In the genomic region with DNA sequence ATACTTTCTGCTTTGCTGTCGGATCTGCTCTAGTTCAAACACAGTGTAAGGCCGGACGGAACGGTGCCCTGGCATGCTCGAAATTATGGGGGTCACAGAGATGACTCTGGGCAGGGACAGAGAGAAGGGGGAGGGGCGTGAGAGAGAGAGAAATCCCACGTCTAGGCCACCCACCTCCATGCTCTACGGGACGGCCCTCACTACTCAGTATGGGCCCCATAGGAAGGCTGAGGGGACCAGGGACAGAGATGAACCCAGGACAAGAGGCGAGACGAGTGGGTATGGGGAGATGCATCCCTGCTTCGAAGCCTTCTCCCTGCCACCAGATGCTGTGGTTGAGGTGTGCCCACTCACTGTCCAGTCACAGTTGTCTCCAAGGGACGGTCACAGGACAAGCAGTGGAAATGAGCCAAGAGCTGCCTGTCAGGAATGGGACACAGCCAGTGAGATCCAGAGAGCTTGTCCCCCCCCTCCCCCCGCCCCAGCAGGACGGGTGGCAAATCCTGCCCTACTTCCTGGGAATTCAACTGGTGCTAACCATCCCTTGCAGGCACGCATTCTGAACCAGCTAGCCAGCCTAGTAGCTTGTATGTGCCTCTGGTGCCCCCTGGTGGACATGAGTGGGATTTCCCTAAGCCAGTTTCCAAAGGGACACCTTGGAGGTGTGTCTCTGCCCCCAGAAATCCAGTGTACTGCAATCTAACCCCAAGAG, we compare ENCODE assay signal across 7 mouse cellular contexts. TPM values are rescaled to one million over a fixed set of nuclear protein-coding genes. Genes with fewer than 3 reads are reported as not detected.
A peak's percentile ranks its signal among the peaks of the same experiment; 100 is the strongest.
DNase-seq lines count a peak whose midpoint lies in the region; ATAC-seq lines count a peak whose summit lies in the region.

No protein-coding gene starts in this region.

- H3K4me3 ChIP-seq in embryonic facial prominence, embryonic 13.5 days: no peak overlapping the region
- no peak overlapping the region for H3K4me3 ChIP-seq in limb, embryonic 13.5 days
- H3K4me3 ChIP-seq in midbrain, embryonic 16.5 days (ENCODE audit: low read depth, low read length): no peak overlapping the region

- no peak overlapping the region for H3K27ac ChIP-seq in embryonic facial prominence, embryonic 13.5 days
- no peak overlapping the region for H3K27ac ChIP-seq in limb, embryonic 13.5 days
- H3K27ac ChIP-seq in midbrain, embryonic 16.5 days (ENCODE audit: low read length): no peak overlapping the region

- peak overlapping the region; percentile 43 for H3K4me2 ChIP-seq in embryonic facial prominence, embryonic 13.5 days
- H3K4me2 ChIP-seq in limb, embryonic 13.5 days (replicated peaks): peak overlapping the region; percentile 41
- no peak overlapping the region for H3K4me2 ChIP-seq in midbrain, embryonic 16.5 days (ENCODE audit: low read length)

- H3K36me3 ChIP-seq in embryonic facial prominence, embryonic 13.5 days: peaks cover under 1% of the 10 kb centered on the region
- no peaks in the 10 kb centered on the region for H3K36me3 ChIP-seq in limb, embryonic 13.5 days
- no peaks in the 10 kb centered on the region for H3K36me3 ChIP-seq in midbrain, embryonic 16.5 days (ENCODE audit: control insufficient read depth, insufficient read depth, low read length)

- H3K27me3 ChIP-seq in embryonic facial prominence, embryonic 13.5 days: peaks cover 25% of the 10 kb centered on the region
- H3K27me3 ChIP-seq in limb, embryonic 13.5 days: peaks cover 27% of the 10 kb centered on the region
- peaks cover 13% of the 10 kb centered on the region for H3K27me3 ChIP-seq in midbrain, embryonic 16.5 days (ENCODE audit: control insufficient read depth, insufficient read depth, low read depth, low read length)

- 22% methylated on average over 16 of the region's 16 CpGs for WGBS in embryonic facial prominence, embryonic 13.5 days
- 30% methylated on average over 16 of the region's 16 CpGs for WGBS in limb, embryonic 13.5 days
- WGBS in midbrain, embryonic 16.5 days: 30% methylated on average over 16 of the region's 16 CpGs

- peak overlapping the region; percentile 54; the same call in 1 of the 2 replicates for H3K9ac ChIP-seq in embryonic facial prominence, embryonic 13.5 days
- H3K9ac ChIP-seq in limb, embryonic 13.5 days: peak overlapping the region; percentile 25; the same call in 1 of the 2 replicates
- no peak overlapping the region for H3K9ac ChIP-seq in midbrain, embryonic 16.5 days (ENCODE audit: low read depth, low read length)

- 0 out of 2 replicates have a peak, but pooled peaks have one; percentile 46 for ATAC-seq in embryonic facial prominence, embryonic 13.5 days (ENCODE audit: insufficient number of reproducible peaks, insufficient read depth, low FRiP score, low TSS enrichment, low read depth)
- ATAC-seq in limb, embryonic 13.5 days (ENCODE audit: low FRiP score, low read depth): peak; percentile 72
- peak; percentile 52 for ATAC-seq in midbrain, embryonic 16.5 days

- DNase-seq in adrenal gland, postnatal 36 days: peak; percentile 94 to 95
- DNase-seq in heart, adult 9 months (ENCODE audit: low spot score in 2 of 2): peak; percentile 73 to 88
- peak; percentile 95 for DNase-seq in kidney, adult 9 months
- peak; percentile 95 to 97 for DNase-seq in spleen, postnatal 10 days (ENCODE audit: low spot score in 2 of 2)

- H3K9me3 ChIP-seq in embryonic facial prominence, embryonic 13.5 days: no peaks in the 10 kb centered on the region
- H3K9me3 ChIP-seq in limb, embryonic 13.5 days: peaks cover 7% of the 10 kb centered on the region; the same call in 1 of the 2 replicates
- peaks cover 3% of the 10 kb centered on the region for H3K9me3 ChIP-seq in midbrain, embryonic 16.5 days (replicated peaks; ENCODE audit: control insufficient read depth, low read length, poor library complexity, severe bottlenecking)

- H3K4me1 ChIP-seq in embryonic facial prominence, embryonic 13.5 days: peaks cover 9% of the 10 kb centered on the region
- peaks cover 16% of the 10 kb centered on the region for H3K4me1 ChIP-seq in limb, embryonic 13.5 days
- H3K4me1 ChIP-seq in midbrain, embryonic 16.5 days (ENCODE audit: control insufficient read depth, insufficient read depth, low read length): 0 out of 2 replicates have a peak, but pooled peaks cover 2% of the 10 kb centered on the region

RNA-seq across cellular contexts. Expression of a gene that starts 11.9 kb away (rescaled TPM):
- 10 to 100 TPM; 30.9 to 42.6 TPM for total RNA-seq in adrenal gland, postnatal 36 days (2021)
- polyA plus RNA-seq in embryonic facial prominence, embryonic 13.5 days (2015; fragmentation: Nextera tagmentation; extraction: Ambion mirVana): 26.4 and 35.2 TPM in 2 replicates
- 28.2 and 30.2 TPM in 2 replicates for polyA plus RNA-seq in limb, embryonic 13.5 days (2015; fragmentation: Nextera tagmentation; extraction: Ambion mirVana)
- 36.2 and 36.3 TPM in 2 replicates for polyA plus RNA-seq in midbrain, embryonic 16.5 days (2015; fragmentation: Nextera tagmentation; extraction: Ambion mirVana)

RNA-seq across cellular contexts. Expression of a gene that starts 20.3 kb away (rescaled TPM):
- total RNA-seq in adrenal gland, postnatal 36 days (2021): not detected
- polyA plus RNA-seq in embryonic facial prominence, embryonic 13.5 days (2015; fragmentation: Nextera tagmentation; extraction: Ambion mirVana): 0.19 and 0.55 TPM in 2 replicates
- polyA plus RNA-seq in limb, embryonic 13.5 days (2015; fragmentation: Nextera tagmentation; extraction: Ambion mirVana): 0.17 and 0.24 TPM in 2 replicates
- polyA plus RNA-seq in midbrain, embryonic 16.5 days (2015; fragmentation: Nextera tagmentation; extraction: Ambion mirVana): 0.08 TPM in 1 of 2 replicates, not detected in the other

RNA-seq across cellular contexts. Expression of a gene that starts 32.9 kb away (rescaled TPM):
- total RNA-seq in adrenal gland, postnatal 36 days (2021): 1 to 10 TPM; 8.1 TPM
- 10.2 and 16.5 TPM in 2 replicates for polyA plus RNA-seq in embryonic facial prominence, embryonic 13.5 days (2015; fragmentation: Nextera tagmentation; extraction: Ambion mirVana)
- polyA plus RNA-seq in limb, embryonic 13.5 days (2015; fragmentation: Nextera tagmentation; extraction: Ambion mirVana): 18.6 and 18.7 TPM in 2 replicates
- 32.3 and 41.8 TPM in 2 replicates for polyA plus RNA-seq in midbrain, embryonic 16.5 days (2015; fragmentation: Nextera tagmentation; extraction: Ambion mirVana)

RNA-seq across cellular contexts. Expression of a gene that starts 48.2 kb away (rescaled TPM):
- 10 to 100 TPM; 84.6 to 87.0 TPM for total RNA-seq in adrenal gland, postnatal 36 days (2021)
- polyA plus RNA-seq in embryonic facial prominence, embryonic 13.5 days (2015; fragmentation: Nextera tagmentation; extraction: Ambion mirVana): 186 and 193 TPM in 2 replicates
- polyA plus RNA-seq in limb, embryonic 13.5 days (2015; fragmentation: Nextera tagmentation; extraction: Ambion mirVana): 189 and 199 TPM in 2 replicates
- 177 and 198 TPM in 2 replicates for polyA plus RNA-seq in midbrain, embryonic 16.5 days (2015; fragmentation: Nextera tagmentation; extraction: Ambion mirVana)
